Mouse (Mus musculus) heart, postnatal 0 days (tissue): ENCODE results near the gene Cetn3. TPM values are rescaled to one million over a fixed set of nuclear protein-coding genes. Genes with fewer than 3 reads are reported as not detected.

ENCODE experiments used
- ATAC-seq: fragments of 200-750 bp; cut with Nextera tagmentation; 2 replicates; pipeline ENCODE4 v1.8.0; 2017; ENCODE audit warnings: low read depth, moderate number of reproducible peaks, moderate library complexity; ENCODE audit not compliant: insufficient read depth
- DNase-seq: peaks from one replicate; pipeline ENCODE4 v3.0.0-alpha.2; 2016; ENCODE audit warnings: low spot score
- H3K27ac ChIP-seq: fragments of 300-500 bp; sonication (generic); 2 replicates; pipeline ENCODE4 v1.5.1; 2014; ENCODE audit warnings: low read depth, mild to moderate bottlenecking
- H3K27me3 ChIP-seq: fragments of 300-500 bp; sonication (generic); 2 replicates; pipeline ENCODE4 v1.6.1; 2014; ENCODE audit warnings: low read length, mixed read lengths; ENCODE audit not compliant: control insufficient read depth, insufficient read depth
- H3K36me3 ChIP-seq: fragments of 300-500 bp; sonication (generic); replicated peaks from 2 replicates; pipeline ENCODE4 v1.6.1; 2014; ENCODE audit warnings: low read length, mixed read lengths; ENCODE audit not compliant: control insufficient read depth, insufficient read depth
- H3K4me1 ChIP-seq: fragments of 300-500 bp; sonication (generic); 2 replicates; pipeline ENCODE4 v1.6.1; 2014; ENCODE audit warnings: antibody characterized with exemption; ENCODE audit not compliant: control insufficient read depth, insufficient read depth
- H3K4me2 ChIP-seq: fragments of 300-500 bp; sonication (generic); 2 replicates; pipeline ENCODE4 v1.6.1; 2014; ENCODE audit warnings: low read depth, mild to moderate bottlenecking, low read length, moderate library complexity
- H3K4me3 ChIP-seq: fragments of 300-500 bp; sonication (generic); 2 replicates; pipeline ENCODE4 v1.5.1; 2014; ENCODE audit warnings: low read depth, low read length
- H3K9ac ChIP-seq: fragments of 300-500 bp; sonication (generic); replicated peaks from 2 replicates; pipeline ENCODE4 v1.6.1; 2014; ENCODE audit warnings: low read depth, low read length, mixed read lengths
- H3K9me3 ChIP-seq: fragments of 300-500 bp; sonication (generic); replicated peaks from 2 replicates; pipeline ENCODE4 v1.6.1; 2016; ENCODE audit warnings: low read length; ENCODE audit not compliant: control insufficient read depth
- CTCF ChIP-seq: IDR thresholded peaks from 2 replicates; pipeline ENCODE4 v1.5.1; 2016; ENCODE audit warnings: antibody characterized with exemption, control low read depth, low read depth
- EP300 ChIP-seq: IDR thresholded peaks from 2 replicates; pipeline ENCODE4 v1.6.1; 2016; ENCODE audit warnings: antibody characterized with exemption, low read depth
- WGBS: fragments of 180-500 bp; shearing (Covaris S2); extraction: QIAGEN DNeasy Blood & Tissue Kit; methylation state at CpG from one replicate; pipeline ENCODE4 v1.1.7; 2014; 5-methylcytosine and 5-hydroxymethylcytosine counted together
- polyA plus RNA-seq: library from polyadenylated mRNA; unstranded; fragments of >200 nt; fragmentation: Nextera tagmentation; extraction: Ambion mirVana; gene quantifications from 2 replicates; pipeline ENCODE4 v1.2.1, GENCODE M21; 2015
- total RNA-seq: library from RNA; depleted of rRNA; stranded (reverse); fragments of >200 nt; gene quantifications from 2 replicates; pipeline ENCODE4 v1.2.3, GENCODE M21; 2014; ENCODE audit warnings: low replicate concordance

The Cetn3 gene
- total and polyA plus RNA-seq, 2 experiments from 2014 or later: 99.7 to 197 TPM

GRCm38 (mm10) chr13:81803713-81804112 lies 20.8 kb downstream of the Cetn3 start:
- Histone ChIP-seq H3K4me3 (no peak overlapping the region), H3K9ac (no peak overlapping the region), H3K4me2 (no peak overlapping the region), H3K27ac (no peak overlapping the region), H3K36me3 (0 out of 2 replicates have a peak, but pooled peaks cover 4% of the 10 kb centered on the region), H3K4me1 (no peaks in the 10 kb centered on the region), H3K9me3 (no peaks in the 10 kb centered on the region), H3K27me3 (no peaks in the 10 kb centered on the region)
- WGBS: 34% methylated on average over 4 of the region's 4 CpGs
- no peak for ATAC-seq
- no peak for DNase-seq
- no peak for TF ChIP-seq CTCF

GRCm38 (mm10) chr13:81822750-81823149 lies 39.9 kb downstream of the Cetn3 start:
- Histone ChIP-seq H3K36me3 (no peaks in the 10 kb centered on the region), H3K27me3 (no peaks in the 10 kb centered on the region), H3K4me3 (no peak overlapping the region), H3K9ac (no peak overlapping the region), H3K4me2 (no peak overlapping the region), H3K9me3 (no peaks in the 10 kb centered on the region), H3K27ac (no peak overlapping the region), H3K4me1 (no peaks in the 10 kb centered on the region)
- ATAC-seq (no peak), DNase-seq (no peak)
- TF ChIP-seq CTCF (peak; percentile 25), EP300 (no peak)

- DNase-seq: no peak
- WGBS: 71% methylated on average over 11 of the region's 11 CpGs
- Histone ChIP-seq H3K9ac (no peak overlapping the region), H3K4me2 (no peak overlapping the region), H3K4me1 (no peaks in the 10 kb centered on the region), H3K27me3 (no peaks in the 10 kb centered on the region), H3K9me3 (no peaks in the 10 kb centered on the region), H3K36me3 (no peaks in the 10 kb centered on the region), H3K27ac (no peak overlapping the region), H3K4me3 (no peak overlapping the region)
- no peak for ATAC-seq
- TF ChIP-seq CTCF: no peak
- no peak for TF ChIP-seq EP300
Observed at GRCm38 (mm10) chr13:81824576-81825330, 41.9 kb downstream of the Cetn3 start.

- no peak overlapping the region for H3K27ac ChIP-seq
- no peak overlapping the region for H3K4me2 ChIP-seq
- no peaks in the 10 kb centered on the region for H3K27me3 ChIP-seq
- no peak for ATAC-seq
- WGBS: 57% methylated on average over 6 of the region's 6 CpGs
- H3K4me1 ChIP-seq: no peaks in the 10 kb centered on the region
- no peak overlapping the region for H3K9ac ChIP-seq
- DNase-seq: no peak
- H3K4me3 ChIP-seq: no peak overlapping the region
- no peaks in the 10 kb centered on the region for H3K36me3 ChIP-seq
- H3K9me3 ChIP-seq: no peaks in the 10 kb centered on the region
- no peak for TF ChIP-seq CTCF
- TF ChIP-seq EP300: no peak
Observed at GRCm38 (mm10) chr13:81828486-81828885, 45.6 kb downstream of the Cetn3 start.

- Histone ChIP-seq H3K4me3 (no peak overlapping the region), H3K4me1 (no peaks in the 10 kb centered on the region), H3K36me3 (no peaks in the 10 kb centered on the region), H3K27ac (no peak overlapping the region), H3K27me3 (no peaks in the 10 kb centered on the region), H3K4me2 (no peak overlapping the region), H3K9me3 (no peaks in the 10 kb centered on the region), H3K9ac (no peak overlapping the region)
- TF ChIP-seq EP300 (no peak), CTCF (no peak)
- WGBS: 85% methylated on average over 7 of the region's 7 CpGs
- no peak for DNase-seq
- no peak for ATAC-seq
Observed at GRCm38 (mm10) chr13:81831838-81832237, 49.0 kb downstream of the Cetn3 start.
